Mouse (Mus musculus) A20 (cell line): Measurements from ENCODE around the gene Abtb2.

Experiments
- DNase-seq: peaks from one replicate; pipeline ENCODE4 v3.0.0-alpha.2; 2011; ENCODE audit warnings: low read depth, low spot score

Abtb2 gene

GRCm38 (mm10) chr2:103583316-103583715, 17.2 kb downstream of the Abtb2 start:
- DNase-seq, result peak; percentile 4

GRCm38 (mm10) chr2:103584093-103584492, 18.0 kb downstream of the Abtb2 start:
- DNase-seq, result no peak

- DNase-seq, result no peak
Measured at GRCm38 (mm10) chr2:103586423-103586822, 20.3 kb downstream of the Abtb2 start.

GRCm38 (mm10) chr2:103588776-103589175, 22.7 kb downstream of the Abtb2 start:
- no peak for DNase-seq

GRCm38 (mm10) chr2:103589400-103589799, 23.3 kb downstream of the Abtb2 start:
- DNase-seq, result no peak

GRCm38 (mm10) chr2:103590645-103591044, 24.5 kb downstream of the Abtb2 start:
- DNase-seq, result no peak

- no peak for DNase-seq
Measured at GRCm38 (mm10) chr2:103591742-103592590, 25.9 kb downstream of the Abtb2 start.

GRCm38 (mm10) chr2:103592591-103592929, 26.4 kb downstream of the Abtb2 start:
- no peak for DNase-seq

GRCm38 (mm10) chr2:103594592-103595011, 28.5 kb downstream of the Abtb2 start:
- no peak for DNase-seq

GRCm38 (mm10) chr2:103595028-103595651, 29.0 kb downstream of the Abtb2 start:
- DNase-seq, result no peak

- DNase-seq, result no peak
Measured at GRCm38 (mm10) chr2:103599296-103599695, 33.2 kb downstream of the Abtb2 start.

GRCm38 (mm10) chr2:103600165-103600891, 34.2 kb downstream of the Abtb2 start:
- no peak for DNase-seq

GRCm38 (mm10) chr2:103601126-103601525, 35.0 kb downstream of the Abtb2 start:
- DNase-seq, result no peak

GRCm38 (mm10) chr2:103601531-103601930, 35.4 kb downstream of the Abtb2 start:
- DNase-seq, result no peak

GRCm38 (mm10) chr2:103603209-103603608, 37.1 kb downstream of the Abtb2 start:
- DNase-seq, result no peak

GRCm38 (mm10) chr2:103603869-103604268, 37.8 kb downstream of the Abtb2 start:
- no peak for DNase-seq

- peak; percentile 21 for DNase-seq
Measured at GRCm38 (mm10) chr2:103605805-103606498, 39.8 kb downstream of the Abtb2 start.

GRCm38 (mm10) chr2:103607926-103608325, 41.8 kb downstream of the Abtb2 start:
- DNase-seq, result no peak

GRCm38 (mm10) chr2:103608947-103609346, 42.8 kb downstream of the Abtb2 start:
- DNase-seq, result no peak

- DNase-seq, result no peak
Measured at GRCm38 (mm10) chr2:103609499-103609898, 43.4 kb downstream of the Abtb2 start.

- DNase-seq, result no peak
Measured at GRCm38 (mm10) chr2:103610831-103611535, 44.9 kb downstream of the Abtb2 start.
